Mouse (Mus musculus): ENCODE data around the gene Tmprss9.

DNA sequence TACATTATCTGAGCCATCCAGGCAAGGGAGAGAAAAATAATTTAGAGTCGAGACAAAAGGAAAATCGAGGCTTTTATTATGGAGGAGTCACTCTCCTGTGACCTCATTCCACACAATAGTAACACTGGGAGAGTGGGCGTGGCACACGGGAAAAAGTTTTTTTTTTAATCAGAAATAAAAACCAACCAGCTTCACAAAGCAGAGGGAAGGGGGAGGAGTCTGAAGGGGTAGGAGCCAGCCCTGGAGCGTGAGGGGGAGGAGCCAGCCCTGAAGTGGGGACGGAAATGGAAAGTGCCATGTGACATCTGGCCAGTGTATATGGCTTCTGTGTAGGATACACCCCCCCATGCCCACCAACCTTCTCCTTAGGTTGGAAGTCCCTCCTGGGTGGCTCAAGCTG, 76.9 kb downstream of the Tmprss9 start:
- no peak for TF ChIP-seq EP300 (optimal IDR thresholded peaks at IDR 0.05)
- TF ChIP-seq CTCF (IDR thresholded peaks at IDR 0.05; ENCODE audit: low read depth) = no peak
